Comparison of ENCODE assay signal across 17 mouse cellular contexts in genomic region chr9:80186693-80187092, GRCm38 (mm10).
"Had no signal": no experiment of that assay in that cellular context is flagged by ENCODE, and none has a peak within 500 bp of the region (broad histone marks: within the 10 kb centered on the region; RNA-seq: fewer than 3 reads in every experiment).

No protein-coding gene starts in this region.

- H3K4me1 ChIP-seq: limb, embryonic 10.5 days; liver, embryonic 13.5 days; lung, embryonic 15.5 days; neural tube, embryonic 15.5 days had no signal

- ATAC-seq: intestine, postnatal 0 days; liver, postnatal 0 days had no signal

- H3K27me3 ChIP-seq: liver, embryonic 13.5 days; lung, embryonic 15.5 days; megakaryocyte, embryonic 14.5 days; neural tube, embryonic 15.5 days had no signal

- DNase-seq: kidney, adult 8-10 months; kidney, postnatal 25 days; liver, embryonic 13.5 days; liver, postnatal 0 days; lung, postnatal 14 days; right cerebral cortex, adult 18-20 months; thymus, adult 2 months; thymus, postnatal 25 days had no signal

- H3K9me3 ChIP-seq: limb, embryonic 10.5 days; liver, embryonic 13.5 days; lung, embryonic 15.5 days; megakaryocyte, embryonic 14.5 days; neural tube, embryonic 15.5 days had no signal

- H3K4me3 ChIP-seq: left cerebral cortex, adult 2 months; limb, embryonic 10.5 days; liver, embryonic 13.5 days; lung, embryonic 15.5 days; megakaryocyte, embryonic 14.5 days; myocyte; neural tube, embryonic 15.5 days had no signal

- H3K27ac ChIP-seq: left cerebral cortex, adult 2 months; limb, embryonic 10.5 days; liver, embryonic 13.5 days; lung, embryonic 15.5 days; macrophage; neural tube, embryonic 15.5 days; stomach, postnatal 0 days had no signal

- H3K4me2 ChIP-seq: liver, embryonic 13.5 days; lung, embryonic 15.5 days; neural tube, embryonic 15.5 days had no signal

- H3K9ac ChIP-seq: liver, embryonic 13.5 days; liver, postnatal 0 days; lung, embryonic 15.5 days; neural tube, embryonic 15.5 days had no signal

- H3K36me3 ChIP-seq: limb, embryonic 10.5 days; liver, embryonic 13.5 days; lung, embryonic 15.5 days; neural tube, embryonic 15.5 days had no signal
